Mouse (Mus musculus) right cerebral cortex, adult 18-20 months (tissue): ENCODE measurements at regions not wholly inside any gene's neighbourhood (a gene's known extent, or its start where the extent isn't known, plus 50 kb on each side); places are given as distances from the start of the nearest gene placed in this dataset.
A peak's percentile ranks its signal among the peaks of the same experiment; 100 is the strongest.

Source experiments
- DNase-seq: peaks from one replicate; pipeline ENCODE4 v3.0.0; 2022; ENCODE audit warnings: mixed read lengths

DNA sequence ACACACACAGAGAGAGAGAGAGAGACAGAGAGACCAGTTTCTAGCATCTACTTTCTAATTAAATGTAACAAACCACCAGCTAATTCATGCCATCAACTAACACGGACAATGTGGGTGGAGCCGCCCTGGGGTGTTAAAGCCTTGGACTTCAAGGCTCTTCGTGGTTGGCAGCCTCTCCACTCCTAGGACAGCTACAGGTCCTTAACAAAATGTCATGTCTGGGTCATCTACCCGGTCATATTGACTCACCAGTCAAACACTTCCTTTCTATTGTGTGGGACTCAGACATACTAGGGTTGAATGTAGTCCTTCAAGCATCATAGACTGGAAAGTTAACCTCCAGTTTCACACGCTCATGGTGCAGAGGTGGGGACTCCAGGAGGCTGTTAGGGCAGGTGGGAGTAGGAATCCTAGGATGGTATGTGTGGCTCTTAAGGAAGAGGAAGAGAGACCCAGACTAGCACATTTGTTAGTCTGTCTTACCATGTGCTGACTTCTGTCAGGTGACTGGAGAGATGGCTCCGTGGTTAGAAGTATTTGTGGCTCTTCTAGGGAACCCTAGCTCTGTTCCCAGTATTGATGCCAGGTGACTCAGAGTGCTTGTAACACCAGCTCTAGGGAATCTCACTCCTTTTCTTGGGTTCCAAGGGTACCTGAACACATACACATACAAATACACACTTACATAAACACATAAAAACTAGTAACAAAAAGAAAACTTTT lies 155.7 kb upstream of the Rreb1 start:
- DNase-seq, result no peak

- DNase-seq, result no peak
These were observed 153.5 kb upstream of the Rreb1 start for GRCm38 (mm10) chr13:37624741-37625140.

DNA sequence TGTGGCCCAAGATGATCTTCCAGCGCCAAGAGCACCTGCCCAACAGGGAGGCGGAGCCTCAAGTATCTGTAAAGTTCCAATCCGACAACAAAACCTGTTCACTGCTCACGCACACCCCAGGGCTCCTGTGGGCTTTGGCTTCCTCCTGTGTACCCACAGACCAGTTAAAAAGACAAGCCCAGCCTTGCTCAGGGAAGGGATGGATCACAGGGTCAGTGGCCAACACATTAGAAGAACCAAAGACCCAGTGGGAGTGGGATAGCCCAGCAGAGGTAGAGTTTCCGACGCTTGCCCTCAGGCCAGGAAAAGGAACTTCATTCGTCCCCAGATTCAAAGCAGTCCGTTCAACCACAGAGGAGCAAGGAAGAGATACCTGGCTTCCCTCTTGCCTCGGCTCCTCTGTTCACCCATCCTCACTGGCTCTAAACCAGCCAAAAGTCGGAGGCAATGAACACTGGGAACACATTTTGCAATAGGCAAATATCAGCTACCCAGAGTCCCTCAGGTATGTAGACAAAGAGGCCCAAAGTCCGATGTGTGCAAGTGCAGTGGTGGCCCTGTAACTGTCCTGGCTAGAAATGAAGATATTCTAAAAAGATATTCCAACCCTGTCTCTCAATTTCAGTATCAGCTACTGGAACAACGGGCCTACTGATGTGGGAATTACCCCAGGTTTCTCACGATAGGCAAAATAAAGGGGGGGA lies 152.5 kb upstream of the Rreb1 start:
- DNase-seq, result no peak

DNA sequence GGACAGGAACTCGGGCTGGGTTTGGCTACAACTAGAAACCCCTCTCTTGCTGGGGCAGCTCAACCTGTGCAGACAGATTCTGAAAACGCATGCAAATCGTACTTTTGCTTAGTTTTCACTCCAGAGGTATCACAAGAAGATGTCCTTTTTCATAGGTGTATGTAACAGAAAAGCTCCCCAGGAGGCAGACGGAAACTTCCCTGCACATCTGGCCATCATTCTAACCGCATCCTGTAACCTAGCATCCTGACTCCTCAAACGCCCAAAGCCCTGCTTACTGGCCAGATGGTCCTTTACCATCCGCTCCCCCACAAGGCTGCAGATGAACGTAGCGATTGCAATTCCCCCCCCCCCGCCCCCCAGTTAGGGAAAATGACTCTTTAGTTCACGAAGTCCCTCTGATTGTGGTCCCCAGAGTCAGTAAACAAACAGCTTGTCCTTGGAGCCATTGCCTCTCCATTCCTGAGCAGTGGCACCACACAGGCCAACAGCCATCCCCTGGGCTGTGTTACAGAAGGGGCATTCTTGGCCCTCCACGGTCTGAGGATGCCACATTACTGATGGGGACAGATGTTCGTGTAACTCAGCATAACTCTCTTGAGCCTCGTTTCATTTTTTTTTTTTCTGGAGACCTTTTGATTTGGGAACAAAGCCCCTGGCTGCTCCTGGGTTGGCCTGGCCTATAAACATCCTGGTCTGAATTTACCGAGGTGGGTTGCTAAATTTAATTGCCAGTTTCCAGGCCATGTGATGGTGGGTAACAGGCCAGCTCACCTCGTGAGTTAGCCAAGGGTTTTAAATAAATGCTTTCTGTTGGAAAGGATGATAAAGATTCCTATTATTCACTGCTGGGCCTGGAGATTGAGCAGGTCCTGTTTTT lies 149.6 kb upstream of the Rreb1 start:
- no peak for DNase-seq

GRCm38 (mm10) chr13:37629271-37629899 lies 148.8 kb upstream of the Rreb1 start:
- no peak for DNase-seq

GRCm38 (mm10) chr13:37632835-37633440 lies 145.3 kb upstream of the Rreb1 start:
- DNase-seq, result no peak

DNA sequence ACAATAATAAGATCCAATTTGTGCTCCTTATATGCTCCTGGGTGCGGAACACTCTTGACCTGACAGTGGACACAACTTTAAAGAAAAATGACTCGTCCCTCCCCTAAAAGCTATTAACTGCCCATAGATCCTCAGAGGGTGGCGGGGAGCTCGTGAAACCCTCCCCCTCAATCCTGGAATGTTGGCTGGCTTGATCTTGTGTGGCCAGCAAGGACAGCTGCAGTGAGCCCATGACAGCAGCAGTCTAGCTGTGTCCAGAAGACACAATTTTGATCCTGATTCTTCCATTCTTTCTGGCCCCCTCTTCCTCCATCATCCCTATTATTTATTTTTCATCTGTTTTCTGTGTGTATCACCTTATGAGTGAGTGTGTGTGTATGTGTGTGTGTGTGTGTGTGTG lies 141.8 kb upstream of the Rreb1 start:
- DNase-seq, result no peak

DNA sequence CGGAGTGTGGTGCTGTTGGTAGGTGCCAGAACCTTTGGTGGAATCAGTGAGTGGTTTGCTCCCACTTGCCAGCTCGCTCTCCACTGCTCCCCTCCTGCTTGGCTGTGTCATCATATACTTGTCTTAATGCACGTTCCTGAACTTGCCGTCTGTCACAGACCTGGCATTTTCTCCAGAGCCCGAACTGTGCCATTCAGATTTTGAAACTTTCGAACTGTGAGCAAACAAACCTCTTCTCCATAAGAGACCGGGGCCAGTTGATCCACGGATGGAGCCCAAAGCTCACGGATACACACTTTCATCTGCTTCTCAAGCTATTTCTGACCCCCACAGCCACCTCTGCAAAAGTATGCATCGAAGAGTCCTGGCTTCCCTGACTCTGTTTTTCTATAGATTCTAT lies 141.0 kb upstream of the Rreb1 start:
- no peak for DNase-seq

- DNase-seq, result no peak
These were observed 140.1 kb upstream of the Rreb1 start for GRCm38 (mm10) chr13:37638071-37638511.

GRCm38 (mm10) chr13:37642410-37643093 lies 135.6 kb upstream of the Rreb1 start:
- no peak for DNase-seq

DNA sequence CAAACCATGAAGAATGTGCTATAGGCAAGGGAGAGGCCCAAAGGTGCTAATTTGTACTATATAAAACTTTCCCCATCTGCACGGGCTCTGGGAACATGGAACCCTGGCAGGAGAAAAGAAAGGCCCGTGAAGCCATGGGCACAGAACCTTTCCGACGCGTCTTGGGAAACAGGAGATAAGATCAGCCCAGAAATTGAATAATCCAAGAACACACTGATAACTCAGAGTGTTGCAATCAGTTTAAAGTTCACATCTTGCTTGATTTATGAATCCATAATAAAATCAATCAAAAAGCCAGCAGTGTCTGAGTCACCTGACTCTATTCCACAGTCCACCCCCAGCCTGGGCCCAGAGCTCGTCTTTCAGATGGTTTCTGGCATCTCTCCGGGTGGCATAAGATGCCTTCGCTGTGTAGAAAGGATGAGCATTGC lies 133.4 kb upstream of the Rreb1 start:
- DNase-seq, result no peak

- no peak for DNase-seq
These were observed 128.6 kb upstream of the Rreb1 start for GRCm38 (mm10) chr13:37649467-37650080.

- no peak for DNase-seq
These were observed 126.8 kb upstream of the Rreb1 start for GRCm38 (mm10) chr13:37651221-37651946.

- no peak for DNase-seq
These were observed 123.5 kb upstream of the Rreb1 start for GRCm38 (mm10) chr13:37654651-37655050.

GRCm38 (mm10) chr13:37657248-37657647 lies 121.0 kb upstream of the Rreb1 start:
- peak; percentile 23 for DNase-seq

DNA sequence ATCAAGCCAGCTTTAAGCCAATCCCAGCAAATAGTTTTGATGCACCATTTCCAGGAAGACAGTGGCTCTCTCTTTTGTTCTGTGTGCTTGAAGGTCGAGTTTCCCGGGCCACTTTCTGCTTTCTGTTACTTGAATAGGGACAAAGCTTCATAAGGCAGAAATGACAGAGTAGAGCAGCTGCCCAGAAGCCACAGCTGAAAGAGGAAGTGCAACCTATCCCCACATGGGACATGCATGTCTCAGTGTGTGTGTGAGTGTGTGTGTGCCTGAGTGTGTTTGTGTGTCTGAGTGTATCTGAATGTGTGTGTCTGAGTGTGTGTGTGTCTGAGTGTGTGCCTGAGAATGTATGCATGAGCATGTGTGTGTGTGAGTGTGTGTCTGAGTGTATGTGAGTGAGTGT lies 120.2 kb upstream of the Rreb1 start:
- no peak for DNase-seq

- no peak for DNase-seq
These were observed 119.7 kb upstream of the Rreb1 start for GRCm38 (mm10) chr13:37658519-37658918.

- no peak for DNase-seq
These were observed 118.1 kb upstream of the Rreb1 start for GRCm38 (mm10) chr13:37660083-37660482.

GRCm38 (mm10) chr13:37660668-37661067 lies 117.5 kb upstream of the Rreb1 start:
- DNase-seq, result no peak

- DNase-seq, result no peak
These were observed 114.1 kb upstream of the Rreb1 start for GRCm38 (mm10) chr13:37664116-37664515.
